Mouse (Mus musculus): ENCODE data around the gene Mre11a. TPM values are rescaled to one million over a fixed set of nuclear protein-coding genes. Genes with fewer than 3 reads are reported as not detected.

The Mre11a gene
- total and polyA plus RNA-seq, 3 experiments = 10.9 to 72.4 (median 44.7) TPM

- ATAC-seq (ENCODE audit: extremely low read depth, insufficient number of reproducible peaks, low FRiP score, poor library complexity, severe bottlenecking) (no peak), DNase-seq (ENCODE audit: low spot score) (no peak)
- H3K27me3 ChIP-seq (ENCODE audit: insufficient read depth, low read length) = no peaks in the 10 kb centered on the region
- TF ChIP-seq GATA1 (IDR thresholded peaks at IDR 0.05; ENCODE audit: borderline replicate concordance, low read length) = no peak
- TF ChIP-seq POLR2AphosphoS5 (IDR thresholded peaks at IDR 0.05; ENCODE audit: insufficient replicate concordance, low read depth, low read length) = no peak
- no peak for TF ChIP-seq GATA2 (IDR thresholded peaks at IDR 0.05; ENCODE audit: borderline replicate concordance, low read depth, low read length)
- no peak for TF ChIP-seq TAL1 (conservative IDR thresholded peaks at IDR 0.05; ENCODE audit: low read depth, low read length)
- TF ChIP-seq CTCF (IDR thresholded peaks at IDR 0.05; ENCODE audit: low read depth, low read length) = no peak
- H3K4me3 ChIP-seq (ENCODE audit: low read depth, low read length) = no peak within 1 kb of the TSS
- H3K4me1 ChIP-seq (ENCODE audit: insufficient read depth, low read depth, low read length) = no peaks in the 10 kb centered on the region
- no peaks in the 10 kb centered on the region for H3K9me3 ChIP-seq (replicated peaks)
- H3K36me3 ChIP-seq (replicated peaks) = no peaks in the 10 kb centered on the region
Measured at GRCm38 (mm10) chr9:14752001-14752522, 32.4 kb upstream of the Mre11a start, which contains the start of gene Fut4. Gene Fut4, minus strand, starts transcription at chr9:14752393.

GRCm38 (mm10) chr9:14753947-14754346 is 30.5 kb upstream of the Mre11a start:
- Histone ChIP-seq H3K4me3 (ENCODE audit: low read depth, low read length) (no peak overlapping the region), H3K9me3 (replicated peaks) (no peaks in the 10 kb centered on the region), H3K27me3 (ENCODE audit: insufficient read depth, low read length) (0 out of 2 replicates have a peak, but pooled peaks cover 4% of the 10 kb centered on the region), H3K36me3 (replicated peaks) (no peaks in the 10 kb centered on the region), H3K4me1 (ENCODE audit: insufficient read depth, low read depth, low read length) (no peaks in the 10 kb centered on the region; the same call in 1 of the 2 replicates)
- DNase-seq (ENCODE audit: low spot score) (no peak), ATAC-seq (ENCODE audit: extremely low read depth, insufficient number of reproducible peaks, low FRiP score, poor library complexity, severe bottlenecking) (no peak)
- TF ChIP-seq GATA1 (IDR thresholded peaks at IDR 0.05; ENCODE audit: borderline replicate concordance, low read length) = no peak
- TF ChIP-seq GATA2 (IDR thresholded peaks at IDR 0.05; ENCODE audit: borderline replicate concordance, low read depth, low read length) = no peak
- no peak for TF ChIP-seq CTCF (IDR thresholded peaks at IDR 0.05; ENCODE audit: low read depth, low read length)

- H3K9me3 ChIP-seq (replicated peaks) = no peaks in the 10 kb centered on the region
- H3K4me3 ChIP-seq (ENCODE audit: low read depth, low read length) = no peak overlapping the region
- no peaks in the 10 kb centered on the region; the same call in 1 of the 2 replicates for H3K4me1 ChIP-seq (ENCODE audit: insufficient read depth, low read depth, low read length)
- TF ChIP-seq GATA1 (IDR thresholded peaks at IDR 0.05; ENCODE audit: borderline replicate concordance, low read length) = no peak
- no peak for TF ChIP-seq CTCF (IDR thresholded peaks at IDR 0.05; ENCODE audit: low read depth, low read length)
- no peak for TF ChIP-seq GATA2 (IDR thresholded peaks at IDR 0.05; ENCODE audit: borderline replicate concordance, low read depth, low read length)
- no peak for TF ChIP-seq POLR2AphosphoS5 (IDR thresholded peaks at IDR 0.05; ENCODE audit: insufficient replicate concordance, low read depth, low read length)
- TF ChIP-seq TAL1 (conservative IDR thresholded peaks at IDR 0.05; ENCODE audit: low read depth, low read length) = no peak
- H3K36me3 ChIP-seq (replicated peaks) = no peaks in the 10 kb centered on the region
- no peak for ATAC-seq (ENCODE audit: extremely low read depth, insufficient number of reproducible peaks, low FRiP score, poor library complexity, severe bottlenecking)
- 0 out of 2 replicates have a peak, but pooled peaks cover 4% of the 10 kb centered on the region for H3K27me3 ChIP-seq (ENCODE audit: insufficient read depth, low read length)
- DNase-seq (ENCODE audit: low spot score) = no peak
Measured at GRCm38 (mm10) chr9:14754469-14754868, 30.0 kb upstream of the Mre11a start.

GRCm38 (mm10) chr9:14758590-14758989 is 25.9 kb upstream of the Mre11a start:
- no peak for TF ChIP-seq GATA1 (IDR thresholded peaks at IDR 0.05; ENCODE audit: borderline replicate concordance, low read length)
- Histone ChIP-seq H3K27me3 (ENCODE audit: insufficient read depth, low read length) (peaks cover 11% of the 10 kb centered on the region; the same call in 1 of the 2 replicates), H3K4me1 (ENCODE audit: insufficient read depth, low read depth, low read length) (no peaks in the 10 kb centered on the region; the same call in 1 of the 2 replicates), H3K9me3 (replicated peaks) (no peaks in the 10 kb centered on the region), H3K36me3 (replicated peaks) (no peaks in the 10 kb centered on the region), H3K4me3 (ENCODE audit: low read depth, low read length) (no peak overlapping the region)
- DNase-seq (ENCODE audit: low spot score) (no peak), ATAC-seq (ENCODE audit: extremely low read depth, insufficient number of reproducible peaks, low FRiP score, poor library complexity, severe bottlenecking) (no peak)

- Histone ChIP-seq H3K36me3 (replicated peaks) (no peaks in the 10 kb centered on the region), H3K4me3 (ENCODE audit: low read depth, low read length) (no peak overlapping the region), H3K9me3 (replicated peaks) (no peaks in the 10 kb centered on the region), H3K27me3 (ENCODE audit: insufficient read depth, low read length) (peaks cover 11% of the 10 kb centered on the region; the same call in 1 of the 2 replicates), H3K4me1 (ENCODE audit: insufficient read depth, low read depth, low read length) (no peaks in the 10 kb centered on the region; the same call in 1 of the 2 replicates)
- no peak for DNase-seq (ENCODE audit: low spot score)
- TF ChIP-seq TAL1 (conservative IDR thresholded peaks at IDR 0.05; ENCODE audit: low read depth, low read length) = no peak
- no peak for TF ChIP-seq GATA2 (IDR thresholded peaks at IDR 0.05; ENCODE audit: borderline replicate concordance, low read depth, low read length)
- TF ChIP-seq POLR2AphosphoS5 (IDR thresholded peaks at IDR 0.05; ENCODE audit: insufficient replicate concordance, low read depth, low read length) = no peak
- TF ChIP-seq CTCF (IDR thresholded peaks at IDR 0.05; ENCODE audit: low read depth, low read length) = no peak
- TF ChIP-seq GATA1 (IDR thresholded peaks at IDR 0.05; ENCODE audit: borderline replicate concordance, low read length) = no peak
- ATAC-seq (ENCODE audit: extremely low read depth, insufficient number of reproducible peaks, low FRiP score, poor library complexity, severe bottlenecking) = no peak
Measured at GRCm38 (mm10) chr9:14759261-14759660, 25.2 kb upstream of the Mre11a start.

GRCm38 (mm10) chr9:14764765-14765164 is 19.7 kb upstream of the Mre11a start:
- no peaks in the 10 kb centered on the region for H3K36me3 ChIP-seq (replicated peaks)
- peaks cover 2% of the 10 kb centered on the region; the same call in 1 of the 2 replicates for H3K4me1 ChIP-seq (ENCODE audit: insufficient read depth, low read depth, low read length)
- TF ChIP-seq GATA2 (IDR thresholded peaks at IDR 0.05; ENCODE audit: borderline replicate concordance, low read depth, low read length) = no peak
- TF ChIP-seq CTCF (IDR thresholded peaks at IDR 0.05; ENCODE audit: low read depth, low read length) = 0 out of 2 replicates have a peak, but pooled peaks have one; percentile 38
- H3K4me3 ChIP-seq (ENCODE audit: low read depth, low read length) = no peak overlapping the region
- H3K9me3 ChIP-seq (replicated peaks) = no peaks in the 10 kb centered on the region
- DNase-seq (ENCODE audit: low spot score) (peak; percentile 21), ATAC-seq (ENCODE audit: extremely low read depth, insufficient number of reproducible peaks, low FRiP score, poor library complexity, severe bottlenecking) (no peak)
- H3K27me3 ChIP-seq (ENCODE audit: insufficient read depth, low read length) = peaks cover 19% of the 10 kb centered on the region

- DNase-seq (ENCODE audit: low spot score) = no peak
- Histone ChIP-seq H3K36me3 (replicated peaks) (no peaks in the 10 kb centered on the region), H3K4me3 (ENCODE audit: low read depth, low read length) (no peak overlapping the region), H3K27me3 (ENCODE audit: insufficient read depth, low read length) (peaks cover 23% of the 10 kb centered on the region), H3K4me1 (ENCODE audit: insufficient read depth, low read depth, low read length) (0 out of 2 replicates have a peak, but pooled peaks cover 4% of the 10 kb centered on the region), H3K9me3 (replicated peaks) (no peaks in the 10 kb centered on the region)
- ATAC-seq (ENCODE audit: extremely low read depth, insufficient number of reproducible peaks, low FRiP score, poor library complexity, severe bottlenecking) = no peak
- TF ChIP-seq CTCF (IDR thresholded peaks at IDR 0.05; ENCODE audit: low read depth, low read length) (no peak), GATA2 (IDR thresholded peaks at IDR 0.05; ENCODE audit: borderline replicate concordance, low read depth, low read length) (no peak), TAL1 (conservative IDR thresholded peaks at IDR 0.05; ENCODE audit: low read depth, low read length) (no peak), GATA1 (IDR thresholded peaks at IDR 0.05; ENCODE audit: borderline replicate concordance, low read length) (no peak), POLR2AphosphoS5 (IDR thresholded peaks at IDR 0.05; ENCODE audit: insufficient replicate concordance, low read depth, low read length) (no peak)
Measured at GRCm38 (mm10) chr9:14769811-14770210, 14.6 kb upstream of the Mre11a start.
